Mouse (Mus musculus): ENCODE results near the gene Mgat3.

DNA sequence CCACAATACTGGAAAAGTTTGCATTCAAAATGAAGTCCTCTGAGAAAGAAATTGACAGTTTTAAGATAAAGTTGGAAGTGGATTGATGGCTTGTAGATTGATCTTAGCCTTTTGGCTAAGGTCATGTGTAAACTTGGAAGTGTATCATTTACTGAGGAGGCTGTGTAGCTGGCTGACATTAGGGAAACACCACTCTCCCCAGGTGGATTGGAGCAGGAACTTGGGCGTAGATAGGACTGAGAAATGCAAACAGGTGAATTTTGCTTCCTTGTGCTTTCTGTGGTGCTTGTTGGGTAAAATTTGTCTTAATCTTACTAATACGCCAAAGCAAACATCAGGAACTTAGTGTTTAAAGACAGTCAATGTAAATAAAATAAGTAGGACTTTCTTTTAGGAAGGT is 33.2 kb upstream of the Mgat3 start:
- TF ChIP-seq CTCF (IDR thresholded peaks at IDR 0.05; ENCODE audit: low read depth, low read length) (no peak), POLR2A (IDR thresholded peaks at IDR 0.05; ENCODE audit: extremely low read depth, insufficient read depth, low read length) (no peak)
